Mouse (Mus musculus) kidney, embryonic 16.5 days (tissue): ENCODE data around the gene Mrgprf. TPM values are rescaled to one million over a fixed set of nuclear protein-coding genes. Genes with fewer than 3 reads are reported as not detected.

Source experiments
- ATAC-seq: fragments of 200-750 bp; cut with Nextera tagmentation; 2 replicates; pipeline ENCODE4 v1.8.0; 2017; ENCODE audit warnings: moderate TSS enrichment; ENCODE audit not compliant: low FRiP score, low TSS enrichment
- H3K27ac ChIP-seq: fragments of 300-500 bp; sonication (generic); 2 replicates; pipeline ENCODE4 v1.5.1; 2014; ENCODE audit warnings: low read length
- H3K27me3 ChIP-seq: fragments of 300-500 bp; sonication (generic); 2 replicates; pipeline ENCODE4 v1.6.1; 2014; ENCODE audit warnings: low read length, control low read depth, mixed read lengths; ENCODE audit not compliant: insufficient read depth
- H3K36me3 ChIP-seq: fragments of 300-500 bp; sonication (generic); 2 replicates; pipeline ENCODE4 v1.6.1; 2014; ENCODE audit warnings: low read length, control low read depth, mixed read lengths; ENCODE audit not compliant: insufficient read depth
- H3K4me1 ChIP-seq: fragments of 300-500 bp; sonication (generic); 2 replicates; pipeline ENCODE4 v1.6.1; 2014; ENCODE audit warnings: low read length, control low read depth, mixed read lengths; ENCODE audit not compliant: insufficient read depth
- H3K4me2 ChIP-seq: fragments of 300-500 bp; sonication (generic); replicated peaks from 2 replicates; pipeline ENCODE4 v1.6.1; 2014; ENCODE audit warnings: low read depth, low read length
- H3K4me3 ChIP-seq: fragments of 300-500 bp; sonication (generic); 2 replicates; pipeline ENCODE4 v1.5.1; 2014; ENCODE audit warnings: mild to moderate bottlenecking, low read length
- H3K9ac ChIP-seq: fragments of 300-500 bp; sonication (generic); replicated peaks from 2 replicates; pipeline ENCODE4 v1.6.1; 2014; ENCODE audit warnings: low read length
- H3K9me3 ChIP-seq: fragments of 300-500 bp; sonication (generic); 2 replicates; pipeline ENCODE4 v1.6.1; 2016; ENCODE audit warnings: low read length, control low read depth
- WGBS: fragments of 180-500 bp; shearing (Covaris S2); extraction: QIAGEN DNeasy Blood & Tissue Kit; methylation state at CpG from one replicate; pipeline ENCODE4 v1.1.7; 2014; 5-methylcytosine and 5-hydroxymethylcytosine counted together
- polyA plus RNA-seq: library from polyadenylated mRNA; unstranded; fragments of >200 nt; fragmentation: Nextera tagmentation; extraction: Ambion mirVana; gene quantifications from 2 replicates; pipeline ENCODE4 v1.2.1, GENCODE M21; 2015

Gene Mrgprf
- 3.5 and 3.8 TPM in 2 replicates for polyA plus RNA-seq

DNA sequence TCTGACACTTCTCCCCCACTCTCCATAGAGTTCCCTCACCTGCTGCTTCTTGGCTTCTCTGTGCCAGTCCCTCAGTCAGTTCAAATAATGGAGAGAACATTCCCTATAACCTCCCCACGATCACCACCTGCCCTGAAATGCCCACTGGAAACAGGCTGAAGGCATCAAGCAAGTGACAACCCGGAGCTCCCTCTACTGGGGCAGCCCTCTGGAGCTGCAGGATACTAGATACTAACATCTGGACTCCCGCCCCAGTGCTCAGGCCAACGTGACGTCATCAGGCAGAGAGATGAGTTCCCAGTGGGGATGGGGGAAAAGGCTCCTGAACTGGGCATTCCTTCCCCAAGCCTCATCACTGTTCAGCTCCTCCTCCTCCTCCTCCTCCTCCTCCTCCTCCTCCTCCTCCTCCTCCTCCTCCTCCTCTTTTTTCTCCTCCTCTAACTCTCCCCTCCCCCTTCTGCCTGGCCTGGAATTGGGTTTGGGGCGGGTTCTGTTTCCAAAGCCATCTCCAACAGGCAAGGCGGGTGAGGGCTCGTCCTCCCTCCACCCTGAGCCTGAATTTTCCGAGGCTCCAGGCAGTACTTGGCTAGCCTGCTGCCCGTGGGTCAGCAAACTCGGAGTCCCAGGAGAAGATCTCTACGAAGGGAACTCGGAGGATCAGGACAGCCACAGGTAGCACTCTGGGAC is at the start of gene Mrgprf:
TSS of gene Mrgprf (plus strand) at position 508 of the 687 bp plus-strand sequence.
- WGBS = 30% methylated on average over 12 of the region's 13 CpGs
- Histone ChIP-seq H3K27me3 (no peaks in the 10 kb centered on the region), H3K27ac (peak within 1 kb of the TSS; percentile 63; the same call in 1 of the 2 replicates), H3K4me1 (peaks cover 19% of the 10 kb centered on the region; the same call in 1 of the 2 replicates), H3K9ac (0 out of 2 replicates have a peak within 1 kb of the TSS, but pooled peaks have one; percentile 16), H3K4me3 (no peak within 1 kb of the TSS), H3K4me2 (peak within 1 kb of the TSS; percentile 14; the same call in 1 of the 2 replicates), H3K9me3 (no peaks in the 10 kb centered on the region), H3K36me3 (no peaks in the 10 kb centered on the region)
- no peak for ATAC-seq

DNA sequence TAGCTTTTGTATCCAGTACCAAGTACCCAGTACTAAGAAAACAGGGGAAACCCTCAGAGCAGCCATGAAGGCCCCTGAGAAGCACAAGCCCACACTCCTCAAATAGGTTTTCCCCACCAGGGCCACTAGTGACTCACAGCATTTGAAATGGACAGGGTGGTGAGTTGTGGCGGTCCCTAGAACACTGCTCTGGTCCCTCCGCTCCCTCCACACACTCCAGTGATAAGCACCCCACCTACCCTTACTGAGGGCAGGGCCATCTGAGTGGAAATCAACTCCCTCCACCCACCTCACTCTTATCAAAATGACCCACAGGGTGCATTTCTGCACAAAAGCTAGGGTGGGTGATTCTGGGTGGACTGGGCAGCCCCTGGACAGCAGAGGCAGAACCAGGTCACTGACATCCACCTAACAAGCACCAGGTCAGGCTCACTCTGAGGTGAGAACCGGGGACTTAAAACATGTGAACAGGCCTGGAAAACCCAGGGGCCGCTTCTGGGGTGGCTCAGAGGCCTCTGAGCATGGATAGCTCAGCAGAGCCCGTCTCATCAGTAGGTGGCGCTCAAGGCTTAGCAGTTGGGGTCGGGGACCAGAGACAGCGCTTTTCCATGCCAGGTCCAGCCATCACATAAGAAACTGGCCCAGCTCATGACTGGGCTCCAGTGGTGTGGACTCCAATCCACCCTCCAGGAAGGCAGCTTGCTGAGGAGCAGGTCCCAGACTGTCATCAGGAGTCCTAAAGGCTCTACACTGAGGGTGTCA is 47.7 kb upstream of the Mrgprf start:
- Histone ChIP-seq H3K4me2 (no peak overlapping the region), H3K27ac (no peak overlapping the region), H3K36me3 (peaks cover 17% of the 10 kb centered on the region), H3K9me3 (no peaks in the 10 kb centered on the region), H3K27me3 (no peaks in the 10 kb centered on the region), H3K4me3 (no peak overlapping the region), H3K4me1 (0 out of 2 replicates have a peak, but pooled peaks cover 3% of the 10 kb centered on the region), H3K9ac (no peak overlapping the region)
- ATAC-seq = peak; percentile 56; the same call in 1 of the 2 replicates
- 26% methylated on average over 8 of the region's 8 CpGs for WGBS

DNA sequence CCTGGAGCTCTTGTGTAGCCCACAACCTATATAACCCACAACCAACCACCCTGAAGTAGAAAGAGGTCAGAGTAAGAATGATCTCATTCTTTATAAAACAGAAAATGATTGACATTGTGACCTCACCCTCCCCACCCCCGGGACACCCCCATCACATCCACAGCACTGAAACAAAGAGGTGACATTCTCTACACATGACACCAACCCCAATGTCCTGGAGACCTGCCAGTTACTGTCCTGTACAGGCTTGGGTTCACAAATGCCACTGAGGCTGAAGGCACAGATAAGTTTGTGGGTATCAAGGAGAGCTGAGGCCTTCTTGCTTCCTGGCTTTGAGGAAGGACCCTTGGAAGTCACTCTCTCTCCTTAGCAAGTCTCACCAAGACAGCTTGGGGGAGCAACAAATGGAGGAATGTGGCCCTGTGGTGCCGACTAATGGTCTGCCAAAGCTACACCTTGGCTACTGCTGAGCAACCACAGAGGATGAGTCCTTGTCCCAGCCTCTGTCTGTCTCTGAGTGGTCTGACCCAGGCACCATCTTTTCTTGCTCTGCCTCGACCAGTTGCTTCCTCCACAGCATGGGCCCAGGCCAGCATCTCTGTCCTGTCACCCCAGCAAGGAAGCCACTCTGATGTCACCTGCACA is 46.5 kb upstream of the Mrgprf start:
- Histone ChIP-seq H3K4me2 (no peak overlapping the region), H3K9me3 (no peaks in the 10 kb centered on the region), H3K27ac (no peak overlapping the region), H3K36me3 (peaks cover 22% of the 10 kb centered on the region), H3K9ac (no peak overlapping the region), H3K27me3 (no peaks in the 10 kb centered on the region), H3K4me1 (0 out of 2 replicates have a peak, but pooled peaks cover 3% of the 10 kb centered on the region), H3K4me3 (no peak overlapping the region)
- 60% methylated on average over 3 of the region's 3 CpGs for WGBS
- no peak for ATAC-seq

DNA sequence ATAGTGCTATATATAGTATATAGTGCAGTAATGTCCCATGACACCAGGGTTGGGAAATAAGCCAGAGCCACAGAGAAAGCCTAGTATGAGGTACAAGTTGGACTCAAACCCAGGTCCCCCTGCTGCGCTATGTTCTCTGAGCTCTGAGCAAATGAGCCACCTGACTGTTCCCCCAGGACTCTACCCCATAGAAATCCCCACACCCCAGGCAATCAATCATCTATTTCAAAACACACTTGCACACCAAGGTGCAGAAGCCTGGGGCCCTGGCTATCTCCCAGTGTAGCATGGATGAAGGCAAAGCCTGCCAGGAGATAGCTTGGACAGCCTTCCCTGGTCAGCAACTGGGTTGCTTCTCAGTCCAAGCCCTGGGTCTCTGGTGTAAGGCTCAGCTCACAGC is 44.5 kb upstream of the Mrgprf start:
- peaks cover 29% of the 10 kb centered on the region for H3K36me3 ChIP-seq
- ATAC-seq = no peak

DNA sequence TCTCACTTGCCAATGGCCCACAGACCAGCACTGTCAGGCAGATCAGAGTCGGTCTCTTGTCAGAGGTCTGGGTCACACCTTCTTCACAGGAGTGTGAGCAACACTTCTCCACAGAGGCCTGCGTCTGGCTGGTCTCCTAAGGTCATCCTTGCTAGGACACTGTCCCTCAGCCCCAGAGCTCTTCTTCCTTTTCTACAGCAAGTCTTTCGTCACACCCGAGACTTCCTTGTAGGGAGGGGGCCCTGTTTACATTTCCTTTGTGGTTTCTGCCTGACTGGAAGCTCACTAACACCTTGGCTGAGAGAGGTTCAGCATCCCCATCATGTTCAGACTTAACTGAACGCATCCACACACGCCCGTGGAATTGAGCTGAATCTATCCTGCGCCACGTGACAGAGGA is 36.4 kb upstream of the Mrgprf start:
- no peak overlapping the region for H3K9ac ChIP-seq
- H3K4me2 ChIP-seq = no peak overlapping the region
- peaks cover 42% of the 10 kb centered on the region for H3K36me3 ChIP-seq
- H3K27ac ChIP-seq = no peak overlapping the region
- H3K4me3 ChIP-seq = no peak overlapping the region
- no peaks in the 10 kb centered on the region for H3K27me3 ChIP-seq
- no peak for ATAC-seq
- no peaks in the 10 kb centered on the region; the same call in 1 of the 2 replicates for H3K4me1 ChIP-seq
- no peaks in the 10 kb centered on the region for H3K9me3 ChIP-seq
- WGBS = 79% methylated on average over 9 of the region's 9 CpGs

More for the DNA sequence above, 44.5 kb upstream of the Mrgprf start:
- Histone ChIP-seq H3K9me3 (no peaks in the 10 kb centered on the region), H3K4me2 (no peak overlapping the region), H3K27me3 (no peaks in the 10 kb centered on the region), H3K9ac (0 out of 2 replicates have a peak overlapping the region, but pooled peaks have one; percentile 16), H3K27ac (no peak overlapping the region), H3K4me1 (0 out of 2 replicates have a peak, but pooled peaks cover 3% of the 10 kb centered on the region), H3K4me3 (no peak overlapping the region)
- whole genome bisulfite sequencing = 95% methylated on average over 1 of the region's 1 CpGs

DNA sequence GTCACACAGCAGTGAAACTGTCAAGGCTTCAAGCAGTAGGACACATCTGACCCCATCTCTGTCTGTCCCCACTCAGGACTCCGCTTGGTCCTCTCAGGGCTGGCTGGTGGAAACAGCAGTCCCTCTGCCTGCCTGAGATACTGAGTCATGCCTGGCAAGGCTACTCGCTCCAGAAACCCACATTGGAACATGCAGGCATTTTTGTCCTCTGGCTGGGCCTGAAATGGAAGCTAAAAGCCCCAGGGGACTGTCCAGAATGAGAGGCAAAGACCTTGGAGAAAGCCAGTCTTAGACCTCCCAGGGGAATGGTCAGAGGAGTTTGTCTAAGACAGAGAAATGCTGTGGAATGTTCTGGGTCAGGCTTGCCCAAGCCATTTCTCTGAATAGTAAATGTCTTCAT is 34.6 kb upstream of the Mrgprf start:
- H3K4me3 ChIP-seq = no peak overlapping the region
- no peak for ATAC-seq
- WGBS = 98% methylated on average over 2 of the region's 2 CpGs

DNA sequence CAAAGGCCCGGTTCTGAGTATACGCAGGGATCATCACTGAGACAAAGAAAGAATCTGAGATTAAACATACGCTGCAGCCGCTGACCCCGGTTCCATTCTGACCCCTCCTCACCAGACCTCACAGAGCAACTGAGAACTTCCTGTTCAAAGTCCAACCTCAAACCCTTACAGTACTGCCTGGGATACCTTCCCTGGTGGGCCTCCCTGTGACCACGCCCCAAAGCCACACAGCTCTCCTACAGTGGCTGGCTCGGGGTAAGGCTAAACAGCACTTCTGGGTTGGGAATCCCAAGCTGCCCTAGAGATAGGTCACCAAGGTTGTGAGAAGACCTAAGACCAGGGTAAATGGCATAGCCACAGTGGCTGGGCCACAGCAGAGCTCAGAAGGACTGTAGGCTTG is 31.7 kb upstream of the Mrgprf start:
- H3K36me3 ChIP-seq = peaks cover 48% of the 10 kb centered on the region
- H3K27me3 ChIP-seq = no peaks in the 10 kb centered on the region
- H3K27ac ChIP-seq = no peak overlapping the region
- H3K4me3 ChIP-seq = no peak overlapping the region
- no peaks in the 10 kb centered on the region; the same call in 1 of the 2 replicates for H3K4me1 ChIP-seq
- no peak overlapping the region for H3K9ac ChIP-seq
- WGBS = 86% methylated on average over 7 of the region's 7 CpGs
- H3K4me2 ChIP-seq = no peak overlapping the region
- H3K9me3 ChIP-seq = peaks cover 4% of the 10 kb centered on the region; the same call in 1 of the 2 replicates
- peak; percentile 46 for ATAC-seq

More for the DNA sequence above, 34.6 kb upstream of the Mrgprf start:
- H3K9me3 ChIP-seq = no peaks in the 10 kb centered on the region
- H3K4me2 ChIP-seq = no peak overlapping the region
- peaks cover 40% of the 10 kb centered on the region for H3K36me3 ChIP-seq
- H3K27me3 ChIP-seq = no peaks in the 10 kb centered on the region
- no peak overlapping the region for H3K27ac ChIP-seq
- no peaks in the 10 kb centered on the region; the same call in 1 of the 2 replicates for H3K4me1 ChIP-seq
- no peak overlapping the region for H3K9ac ChIP-seq

DNA sequence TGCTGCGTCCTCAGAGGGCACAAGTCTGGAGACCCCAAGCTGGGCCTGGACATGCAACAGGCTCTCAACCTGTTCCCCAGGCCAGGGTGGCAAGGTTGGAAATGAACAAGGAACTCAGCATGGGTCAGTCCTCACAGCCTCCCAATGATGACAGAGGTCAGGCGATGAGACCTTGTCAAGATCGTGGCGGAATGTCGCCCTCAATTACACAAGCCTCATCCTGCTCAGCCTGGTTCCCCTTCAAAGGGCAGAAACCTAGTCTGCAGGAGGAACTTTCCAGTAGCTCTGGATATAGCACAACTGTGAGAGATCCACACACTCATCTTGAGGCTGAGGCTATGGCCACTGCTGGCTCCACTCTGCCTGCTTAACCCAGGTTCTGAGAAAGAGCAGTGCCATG is 29.7 kb upstream of the Mrgprf start:
- Histone ChIP-seq H3K27ac (no peak overlapping the region), H3K36me3 (peaks cover 50% of the 10 kb centered on the region), H3K9me3 (peaks cover 4% of the 10 kb centered on the region; the same call in 1 of the 2 replicates), H3K4me1 (no peaks in the 10 kb centered on the region; the same call in 1 of the 2 replicates), H3K27me3 (no peaks in the 10 kb centered on the region), H3K4me2 (no peak overlapping the region), H3K4me3 (no peak overlapping the region), H3K9ac (no peak overlapping the region)
- WGBS = 93% methylated on average over 5 of the region's 5 CpGs
- ATAC-seq = no peak

DNA sequence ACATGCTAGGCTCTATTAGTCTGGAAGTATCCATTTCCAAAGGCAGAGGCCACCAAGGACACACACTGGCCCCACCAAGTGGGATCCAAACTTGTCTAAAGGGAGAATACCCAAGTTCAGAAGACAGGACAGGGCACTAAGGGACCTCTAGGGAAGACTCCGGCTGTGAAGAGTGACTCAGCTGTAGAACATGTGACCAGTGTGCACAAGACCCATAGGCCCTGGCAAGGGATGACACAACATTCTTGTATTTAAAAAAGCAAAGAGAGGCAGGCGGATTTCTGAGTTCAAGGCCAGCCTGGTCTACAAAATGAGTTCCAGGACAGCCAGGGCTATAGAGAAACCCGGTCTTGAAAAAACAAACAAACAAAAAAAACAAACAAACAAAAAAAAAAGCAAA is 25.1 kb upstream of the Mrgprf start:
- peaks cover 50% of the 10 kb centered on the region for H3K36me3 ChIP-seq
- no peak for ATAC-seq
- no peak overlapping the region for H3K27ac ChIP-seq
- 88% methylated on average over 3 of the region's 3 CpGs for WGBS
- H3K4me1 ChIP-seq = no peaks in the 10 kb centered on the region
- H3K9ac ChIP-seq = no peak overlapping the region
- no peaks in the 10 kb centered on the region for H3K27me3 ChIP-seq
- no peak overlapping the region for H3K4me3 ChIP-seq
- no peak overlapping the region for H3K4me2 ChIP-seq
- H3K9me3 ChIP-seq = peaks cover 4% of the 10 kb centered on the region; the same call in 1 of the 2 replicates
